Mouse (Mus musculus) hindbrain, postnatal 0 days (tissue): ENCODE measurements around the gene Fkbp15. TPM values are rescaled to one million over a fixed set of nuclear protein-coding genes. Genes with fewer than 3 reads are reported as not detected.

Experiments
- ATAC-seq: fragments of 200-750 bp; cut with Nextera tagmentation; 2 replicates; pipeline ENCODE4 v1.8.0; 2017; ENCODE audit warnings: mild to moderate bottlenecking, moderate TSS enrichment, moderate library complexity
- DNase-seq: peaks from one replicate; pipeline ENCODE4 v3.0.0-alpha.2; 2015; ENCODE audit warnings: low spot score
- H3K27ac ChIP-seq: fragments of 300-500 bp; sonication (generic); 2 replicates; pipeline ENCODE4 v1.5.1; 2014; ENCODE audit warnings: mild to moderate bottlenecking
- H3K27me3 ChIP-seq: fragments of 300-500 bp; sonication (generic); 2 replicates; pipeline ENCODE4 v1.6.1; 2014; ENCODE audit warnings: low read length, mixed read lengths; ENCODE audit not compliant: insufficient read depth
- H3K36me3 ChIP-seq: fragments of 300-500 bp; sonication (generic); 2 replicates; pipeline ENCODE4 v1.6.1; 2014; ENCODE audit warnings: low read length, mixed read lengths; ENCODE audit not compliant: insufficient read depth
- H3K4me1 ChIP-seq: fragments of 300-500 bp; sonication (generic); 2 replicates; pipeline ENCODE4 v1.6.1; 2014; ENCODE audit warnings: antibody characterized with exemption, low read length, mixed read lengths; ENCODE audit not compliant: insufficient read depth
- H3K4me2 ChIP-seq: fragments of 300-500 bp; sonication (generic); 2 replicates; pipeline ENCODE4 v1.6.1; 2014; ENCODE audit warnings: low read depth, mild to moderate bottlenecking, low read length, moderate library complexity, mixed read lengths
- H3K4me3 ChIP-seq: fragments of 300-500 bp; sonication (generic); 2 replicates; pipeline ENCODE4 v1.5.1; 2014; ENCODE audit warnings: low read length
- H3K9ac ChIP-seq: fragments of 300-500 bp; sonication (generic); replicated peaks from 2 replicates; pipeline ENCODE4 v1.6.1; 2014; ENCODE audit warnings: mild to moderate bottlenecking, low read length, moderate library complexity, mixed read lengths
- H3K9me3 ChIP-seq: fragments of 300-500 bp; sonication (generic); 2 replicates; pipeline ENCODE4 v1.6.1; 2016; ENCODE audit warnings: low read length, mixed read lengths
- CTCF ChIP-seq: IDR thresholded peaks from 2 replicates; pipeline ENCODE4 v1.5.1; 2016; ENCODE audit warnings: antibody characterized with exemption, control low read depth, low read depth
- WGBS: fragments of 180-500 bp; shearing (Covaris S2); extraction: QIAGEN DNeasy Blood & Tissue Kit; methylation state at CpG from one replicate; pipeline ENCODE4 v1.1.7; 2014; 5-methylcytosine and 5-hydroxymethylcytosine counted together
- polyA plus RNA-seq: library from polyadenylated mRNA; unstranded; fragments of >200 nt; fragmentation: Nextera tagmentation; extraction: Ambion mirVana; gene quantifications from 2 replicates; pipeline ENCODE4 v1.2.1, GENCODE M21; 2015
- total RNA-seq: library from RNA; depleted of rRNA; stranded (reverse); fragments of >200 nt; gene quantifications from 2 replicates; pipeline ENCODE4 v1.2.3, GENCODE M21; 2014; rRNA removed

The Fkbp15 gene
- 38.3 and 43.0 TPM in 2 replicates for total RNA-seq
- 22.6 and 23.7 TPM in 2 replicates for polyA plus RNA-seq

- under 1% methylated on average over 51 of the region's 51 CpGs for WGBS
- TF ChIP-seq CTCF, result no peak; the same call in 1 of the 2 replicates
These were observed at the start of gene Fkbp15, which contains the start of gene Slc31a1 for GRCm38 (mm10) chr4:62360088-62360804. Gene Fkbp15 (minus strand): TSS chr4:62360548. Gene Slc31a1 (plus strand): TSS chr4:62360727.

DNA sequence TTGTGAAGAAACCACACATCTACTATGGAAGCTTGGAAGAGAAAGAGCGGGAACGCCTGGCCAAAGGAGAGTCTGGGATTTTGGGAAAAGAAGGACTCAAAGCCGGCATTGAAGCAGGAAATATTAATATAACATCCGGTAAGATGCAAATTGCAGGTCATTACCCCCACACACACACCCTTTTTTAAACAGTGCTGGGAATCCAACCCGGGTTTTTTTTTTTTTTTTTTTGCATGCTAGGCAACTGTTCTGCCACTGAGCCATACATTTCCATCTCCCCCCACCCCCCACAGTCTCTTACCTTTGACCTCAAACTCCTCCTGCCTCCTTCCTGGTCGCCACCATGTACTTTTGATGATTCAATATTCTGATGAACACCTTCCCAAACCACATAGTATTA lies 49.3 kb upstream of the Fkbp15 start:
- Histone ChIP-seq H3K27me3 (no peaks in the 10 kb centered on the region), H3K27ac (peak overlapping the region; percentile 79; the same call in 1 of the 2 replicates), H3K4me1 (0 out of 2 replicates have a peak, but pooled peaks cover 18% of the 10 kb centered on the region), H3K9me3 (no peaks in the 10 kb centered on the region), H3K9ac (peak overlapping the region; percentile 64), H3K4me2 (peak overlapping the region; percentile 69), H3K4me3 (peak overlapping the region; percentile 64), H3K36me3 (peaks cover 24% of the 10 kb centered on the region; the same call in 1 of the 2 replicates)
- DNase-seq (no peak), ATAC-seq (no peak)
- 44% methylated on average over 6 of the region's 6 CpGs for WGBS
- TF ChIP-seq CTCF, result no peak

More at GRCm38 (mm10) chr4:62360088-62360804, at the start of gene Fkbp15, which contains the start of gene Slc31a1:
- Histone ChIP-seq H3K27me3 (no peaks in the 10 kb centered on the region), H3K27ac (peak within 1 kb of the TSS; percentile 84), H3K4me2 (peak within 1 kb of the TSS; percentile 71), H3K36me3 (no peaks in the 10 kb centered on the region), H3K9me3 (no peaks in the 10 kb centered on the region), H3K4me3 (peak within 1 kb of the TSS; percentile 83), H3K4me1 (peaks cover 8% of the 10 kb centered on the region; the same call in 1 of the 2 replicates), H3K9ac (peak within 1 kb of the TSS; percentile 77)
- DNase-seq (peak; percentile 98), ATAC-seq (peak; percentile 100)

- peaks cover 17% of the 10 kb centered on the region; the same call in 1 of the 2 replicates for H3K36me3 ChIP-seq
- no peaks in the 10 kb centered on the region for H3K9me3 ChIP-seq
- peak within 1 kb of the TSS; percentile 64 for H3K4me3 ChIP-seq
- 0 out of 2 replicates have a peak, but pooled peaks cover 18% of the 10 kb centered on the region for H3K4me1 ChIP-seq
- peak; percentile 100 for ATAC-seq
- TF ChIP-seq CTCF, result no peak
- H3K27ac ChIP-seq, result peak within 1 kb of the TSS; percentile 82
- H3K9ac ChIP-seq, result peak within 1 kb of the TSS; percentile 64
- WGBS, result under 1% methylated on average over 39 of the region's 39 CpGs
- DNase-seq, result peak; percentile 100
- H3K27me3 ChIP-seq, result no peaks in the 10 kb centered on the region
- peak within 1 kb of the TSS; percentile 69 for H3K4me2 ChIP-seq
These were observed 48.4 kb upstream of the Fkbp15 start, which contains the start of the genes Cdc26 and Prpf4 for GRCm38 (mm10) chr4:62408601-62409282. Gene Cdc26 (minus strand): TSS chr4:62408642. Gene Prpf4 (plus strand): TSS chr4:62408797.

DNA sequence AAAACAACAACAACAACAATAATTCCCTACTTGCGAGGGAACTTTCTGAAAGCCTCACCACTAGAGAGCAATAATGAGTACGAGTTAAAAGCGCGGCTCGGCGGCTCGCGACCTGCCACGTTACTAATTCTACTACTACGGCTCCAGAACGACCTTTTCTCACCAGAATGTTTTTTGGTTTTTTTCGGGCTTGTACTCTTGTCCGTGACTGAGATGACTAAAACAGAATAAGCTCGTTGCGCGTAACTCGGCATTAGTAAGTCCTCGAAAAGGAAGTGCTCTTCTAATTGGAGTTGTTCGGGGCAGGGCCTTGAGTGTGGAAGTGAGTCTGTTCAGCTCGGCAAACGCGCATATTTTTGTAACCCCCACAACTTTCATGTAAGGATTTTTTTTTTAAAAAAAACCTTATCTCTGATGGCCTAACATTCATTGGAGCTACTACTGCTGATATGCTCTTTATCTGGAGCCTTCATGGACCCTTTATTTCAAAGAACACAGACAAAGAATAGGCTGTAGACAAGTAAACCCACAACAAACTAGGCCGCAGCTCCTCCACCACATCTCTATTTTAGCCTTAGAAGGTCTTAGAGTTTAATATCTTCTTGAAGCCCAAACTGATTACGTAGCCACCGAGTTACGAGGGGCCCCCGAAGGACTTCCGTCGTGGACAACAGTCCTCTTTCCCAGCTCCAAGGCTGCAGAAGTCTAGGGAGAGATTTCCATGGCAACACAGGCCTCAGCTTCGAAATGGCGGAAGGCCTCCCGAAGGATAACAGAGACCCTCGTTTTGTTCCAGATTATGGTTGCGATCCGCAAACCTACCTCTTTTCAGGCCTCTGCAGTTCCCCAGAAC lies 47.6 kb upstream of the Fkbp15 start:
- no peaks in the 10 kb centered on the region for H3K9me3 ChIP-seq
- peaks cover 16% of the 10 kb centered on the region; the same call in 1 of the 2 replicates for H3K36me3 ChIP-seq
- H3K4me1 ChIP-seq, result 0 out of 2 replicates have a peak, but pooled peaks cover 18% of the 10 kb centered on the region
- peak overlapping the region; percentile 64 for H3K4me3 ChIP-seq
- TF ChIP-seq CTCF, result peak; percentile 66
- DNase-seq (peak; percentile 76), ATAC-seq (peak; percentile 74)
- peak overlapping the region; percentile 64 for H3K9ac ChIP-seq
- WGBS, result under 1% methylated on average over 35 of the region's 35 CpGs
- H3K27me3 ChIP-seq, result no peaks in the 10 kb centered on the region
- peak overlapping the region; percentile 82 for H3K27ac ChIP-seq
- H3K4me2 ChIP-seq, result peak overlapping the region; percentile 61

- Histone ChIP-seq H3K27me3 (no peaks in the 10 kb centered on the region), H3K4me3 (no peak overlapping the region), H3K9me3 (no peaks in the 10 kb centered on the region), H3K36me3 (peaks cover 16% of the 10 kb centered on the region; the same call in 1 of the 2 replicates), H3K27ac (no peak overlapping the region), H3K9ac (no peak overlapping the region), H3K4me1 (0 out of 2 replicates have a peak, but pooled peaks cover 18% of the 10 kb centered on the region), H3K4me2 (no peak overlapping the region)
- 62% methylated on average over 4 of the region's 4 CpGs for WGBS
- DNase-seq (no peak), ATAC-seq (no peak)
- TF ChIP-seq CTCF, result no peak
These were observed 45.8 kb upstream of the Fkbp15 start for GRCm38 (mm10) chr4:62406133-62406532.

GRCm38 (mm10) chr4:62398956-62399355 lies 38.6 kb upstream of the Fkbp15 start:
- H3K9me3 ChIP-seq, result no peaks in the 10 kb centered on the region
- H3K27me3 ChIP-seq, result no peaks in the 10 kb centered on the region
- DNase-seq, result no peak
- no peak overlapping the region for H3K9ac ChIP-seq
- no peak for TF ChIP-seq CTCF
- H3K4me1 ChIP-seq, result no peaks in the 10 kb centered on the region
- no peak overlapping the region for H3K4me2 ChIP-seq
- no peak overlapping the region for H3K4me3 ChIP-seq
- no peak overlapping the region for H3K27ac ChIP-seq
- 94% methylated on average over 3 of the region's 3 CpGs for WGBS
- ATAC-seq, result no peak
- peaks cover 69% of the 10 kb centered on the region for H3K36me3 ChIP-seq
